Mouse (Mus musculus) testis, postnatal 10 days (tissue): ENCODE data around the gene Rpn2.

Source experiments
- DNase-seq: peaks from one replicate; pipeline ENCODE4 v3.0.0; 2021; ENCODE audit warnings: low spot score

Rpn2 gene

DNA sequence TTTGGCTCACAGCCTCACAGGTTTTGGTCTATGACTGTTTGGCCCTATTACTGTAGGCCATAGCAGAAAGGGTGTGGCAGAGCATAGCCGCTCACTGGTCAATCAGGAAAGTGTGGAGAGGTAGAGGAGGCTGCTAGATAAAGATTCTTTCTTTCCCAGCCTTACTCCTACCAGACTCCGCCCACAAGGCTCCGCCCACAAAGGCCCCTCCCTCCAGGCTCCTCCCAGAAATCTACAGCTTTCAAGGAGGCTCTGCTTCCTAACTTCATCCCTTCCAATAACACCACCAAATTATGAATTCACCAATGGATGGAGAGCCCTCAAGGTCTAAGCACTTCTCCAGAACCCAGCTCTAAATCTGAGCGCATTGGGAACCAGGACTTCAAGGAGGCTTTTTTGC is 74.4 kb downstream of the Rpn2 start:
- no peak for DNase-seq

DNA sequence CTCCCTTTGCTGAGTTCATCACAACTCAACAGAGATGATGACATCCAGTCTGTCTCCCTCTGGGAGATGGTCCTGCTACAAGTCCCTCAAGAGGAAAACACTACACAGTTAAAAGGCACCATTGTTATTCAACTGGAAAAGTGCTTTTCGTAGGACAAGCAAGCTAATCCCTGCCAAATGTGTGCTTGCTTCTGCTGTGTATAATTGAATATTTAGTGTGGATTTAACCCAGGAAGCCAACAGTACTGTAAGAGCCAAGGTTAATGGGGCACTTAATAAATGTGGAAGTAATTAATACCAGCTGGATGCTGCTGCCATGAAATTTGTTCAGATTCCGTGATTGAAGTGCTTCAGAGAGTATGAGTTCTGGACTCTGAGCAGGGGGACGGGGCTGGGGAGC is 75.3 kb downstream of the Rpn2 start:
- DNase-seq = no peak

DNA sequence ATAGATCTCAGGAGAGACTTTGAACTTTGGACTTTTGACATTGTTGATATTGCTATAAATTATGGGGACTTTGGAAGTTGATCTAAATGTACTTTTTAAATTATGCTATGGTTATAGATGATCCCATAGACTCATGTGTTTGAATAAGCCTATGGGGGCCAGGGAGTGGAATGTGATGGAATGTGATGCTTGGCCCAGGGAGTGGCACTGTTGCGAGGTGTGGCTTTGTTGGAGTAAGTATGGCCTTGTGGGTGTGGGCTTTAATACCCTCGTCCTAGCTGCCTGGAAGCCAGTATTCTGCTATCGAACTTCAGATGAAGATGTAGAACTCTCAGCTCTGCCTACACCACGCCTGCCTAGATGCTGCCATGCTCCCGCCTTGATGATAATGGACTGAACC is 81.2 kb downstream of the Rpn2 start:
- no peak for DNase-seq

DNA sequence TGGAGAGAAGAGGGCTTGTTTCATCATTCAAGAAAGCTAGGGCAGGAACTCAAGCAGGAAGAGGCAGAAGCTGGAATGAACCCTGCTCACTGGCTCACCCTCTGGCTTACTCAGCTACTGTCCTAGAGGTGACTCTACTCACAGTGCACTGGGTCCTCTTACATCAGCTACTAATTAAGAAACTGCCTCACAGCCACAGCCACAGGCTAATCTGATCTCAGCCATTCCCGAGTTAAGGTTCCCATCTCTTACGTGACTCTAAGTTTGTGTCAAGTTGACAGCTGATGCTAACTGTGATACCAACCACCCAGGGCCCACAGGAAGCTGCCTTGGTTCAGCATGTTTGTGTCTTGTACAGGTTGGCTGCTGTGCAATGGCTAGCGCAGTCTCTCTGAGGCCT is 84.2 kb downstream of the Rpn2 start:
- no peak for DNase-seq

DNA sequence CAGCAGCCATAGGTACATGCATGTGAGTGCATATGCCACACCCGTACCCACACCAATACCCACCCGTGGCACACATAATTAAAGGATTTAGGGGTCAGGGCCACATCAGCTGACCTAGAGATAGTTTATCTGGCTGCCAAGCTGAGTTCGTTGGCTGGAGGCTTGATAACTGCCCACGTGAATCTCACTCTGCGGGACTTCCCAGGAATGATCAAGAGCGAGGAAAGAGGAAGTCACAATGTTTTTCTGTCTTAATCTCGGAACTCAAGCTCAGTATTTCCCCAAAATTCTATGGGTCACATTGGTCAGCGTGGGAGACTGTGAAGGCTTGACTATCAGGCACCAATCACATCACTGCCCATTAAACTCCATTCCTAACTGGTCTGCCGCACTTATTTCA is 87.9 kb downstream of the Rpn2 start:
- no peak for DNase-seq

DNA sequence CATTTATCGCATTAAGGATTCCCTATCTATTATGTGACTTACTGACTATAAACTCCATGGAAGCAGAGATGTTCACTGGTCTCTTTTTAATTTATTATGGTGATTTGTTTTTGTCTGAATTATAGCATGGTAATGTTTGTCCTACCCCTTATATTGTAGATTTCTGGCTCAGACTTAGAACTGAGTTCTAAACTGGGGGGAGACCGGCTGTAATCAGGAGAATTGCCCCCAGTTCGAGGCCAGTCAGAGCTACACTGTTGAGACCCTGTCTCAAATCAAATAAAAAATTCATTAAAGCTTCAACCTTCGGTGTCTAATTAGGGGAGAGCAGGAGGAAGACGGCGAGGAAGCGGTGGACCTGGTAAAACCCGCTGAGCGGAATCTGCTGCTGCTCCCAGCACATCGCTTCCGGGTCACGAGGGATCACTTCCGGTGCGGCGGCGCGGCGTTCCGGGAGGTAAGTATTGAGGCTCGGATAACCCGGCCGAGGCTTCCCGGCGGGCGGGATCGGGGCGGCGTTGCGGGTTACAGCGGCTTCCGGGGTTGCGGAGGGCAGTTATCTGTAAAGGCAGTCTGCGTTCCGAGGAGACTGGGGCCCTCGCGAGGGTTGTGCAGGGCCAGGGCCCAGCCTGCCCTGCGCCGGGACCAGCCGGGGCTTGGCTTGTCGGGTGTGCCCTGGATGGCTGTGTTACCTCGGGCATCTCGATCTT is 88.5 kb downstream of the Rpn2 start, which contains the start of gene Manbal:
Gene Manbal (plus strand): TSS at position 411 of the 710 bp plus-strand sequence.
- peak; percentile 97 for DNase-seq

DNA sequence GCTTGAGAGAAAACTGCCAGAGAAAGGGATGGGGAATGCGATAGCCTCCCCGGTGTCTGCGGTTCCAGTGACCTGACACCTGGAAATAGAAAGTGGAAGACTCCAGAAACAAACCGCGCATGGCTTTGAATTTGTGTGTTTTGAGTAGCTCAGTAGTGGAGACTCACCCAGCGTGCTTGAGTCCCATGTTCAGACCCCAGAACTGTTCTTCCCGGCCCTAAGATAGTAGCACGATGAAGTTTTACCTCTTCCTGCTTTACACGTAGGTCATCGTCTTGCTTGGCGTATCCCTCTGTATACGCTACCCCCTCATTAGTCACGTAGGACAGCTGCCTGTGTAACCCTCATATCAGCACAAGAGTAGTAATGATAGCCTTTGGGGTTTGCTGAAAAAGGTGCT is 89.2 kb downstream of the Rpn2 start:
- DNase-seq = no peak

DNA sequence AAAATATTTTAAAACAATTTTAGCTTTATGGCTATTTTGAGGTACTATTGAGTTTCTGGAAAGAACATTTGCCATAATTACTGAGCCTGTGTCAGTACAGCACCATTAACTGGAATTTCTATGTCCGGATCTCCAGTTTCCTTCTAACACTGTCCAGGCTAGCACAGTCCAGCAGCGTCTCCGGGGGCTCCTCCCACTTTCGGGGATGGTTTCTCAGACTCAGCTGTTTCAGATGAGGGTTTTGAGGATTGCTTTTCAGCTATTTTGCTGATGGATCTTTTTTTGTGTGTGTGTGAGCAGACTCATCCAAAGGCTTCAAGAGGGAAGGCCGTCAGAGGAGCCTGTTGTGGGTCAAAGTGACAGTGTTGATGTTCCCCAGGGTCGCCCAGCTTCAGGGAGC is 92.9 kb downstream of the Rpn2 start:
- no peak for DNase-seq

DNA sequence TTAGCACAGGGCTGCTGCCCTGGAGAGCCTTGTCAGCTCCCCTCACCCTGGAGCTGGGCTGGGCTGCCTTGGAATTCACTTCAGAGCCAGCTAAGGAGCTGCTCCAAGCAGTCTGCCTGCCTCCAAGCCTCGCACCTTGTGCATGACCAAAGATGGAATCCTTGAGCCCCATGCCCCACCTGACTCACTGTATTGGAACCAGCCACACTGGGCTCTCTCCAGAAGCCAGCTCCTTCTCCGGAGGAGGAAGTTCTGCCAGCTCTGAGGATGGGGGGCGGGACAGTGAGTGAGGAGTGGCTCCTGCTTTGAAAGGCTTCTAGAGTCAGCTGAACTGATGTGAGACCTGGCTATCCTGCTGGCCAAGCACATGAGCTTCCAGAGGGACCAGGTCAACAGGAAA is 94.9 kb downstream of the Rpn2 start:
- no peak for DNase-seq

DNA sequence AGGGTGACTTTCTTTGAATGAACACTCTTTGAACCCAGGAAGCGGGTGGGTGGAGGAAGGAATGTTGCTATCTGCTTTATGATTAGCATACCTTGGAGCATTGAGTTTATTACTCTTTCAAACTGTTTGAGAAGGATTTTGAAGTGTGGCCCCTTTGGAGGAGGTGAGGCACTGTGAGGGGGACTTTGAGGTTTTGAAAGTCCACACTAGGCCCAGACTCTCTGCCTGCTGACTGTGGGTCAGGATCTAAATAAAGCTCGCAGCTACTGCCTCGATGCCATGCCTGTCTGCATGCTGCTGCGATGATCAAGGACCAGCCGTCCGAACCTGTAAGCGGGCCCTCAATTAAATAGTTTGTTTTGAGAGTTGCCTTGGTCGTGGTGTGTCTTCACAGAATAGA is 96.2 kb downstream of the Rpn2 start:
- no peak for DNase-seq
